Mouse (Mus musculus): Measurements from ENCODE around the gene Zfp653.

Zfp653 gene

GRCm38 (mm10) chr9:22030386-22030785 is 40.8 kb downstream of the Zfp653 start:
- no peak for DNase-seq (ENCODE audit: low spot score)

GRCm38 (mm10) chr9:22028467-22028866 is 42.7 kb downstream of the Zfp653 start:
- DNase-seq (ENCODE audit: low spot score) = no peak

GRCm38 (mm10) chr9:22024592-22024991 is 46.6 kb downstream of the Zfp653 start:
- DNase-seq (ENCODE audit: low spot score) = no peak

GRCm38 (mm10) chr9:22017208-22017825 is 53.9 kb downstream of the Zfp653 start:
- DNase-seq (ENCODE audit: low spot score) = no peak

GRCm38 (mm10) chr9:22016245-22016644 is 54.9 kb downstream of the Zfp653 start:
- no peak for DNase-seq (ENCODE audit: low spot score)

- no peak for DNase-seq (ENCODE audit: low spot score)
Observed at GRCm38 (mm10) chr9:22012731-22013130, 58.4 kb downstream of the Zfp653 start.

- DNase-seq (ENCODE audit: low spot score) = no peak
Observed at GRCm38 (mm10) chr9:22011055-22011454, 60.1 kb downstream of the Zfp653 start.

Data from ovary, postnatal 14 days (tissue).